Mouse (Mus musculus) CH12.LX (cell line): ENCODE measurements around the gene Aurka. TPM values are rescaled to one million over a fixed set of nuclear protein-coding genes. Genes with fewer than 3 reads are reported as not detected.

Source experiments
- DNase-seq: peaks from one replicate; pipeline ENCODE4 v3.0.0-alpha.2; 2013; ENCODE audit errors: extremely low read depth
- H3K27ac ChIP-seq: 2 replicates; pipeline ENCODE4 v1.5.1; 2012; ENCODE audit warnings: low read depth, mild to moderate bottlenecking, control low read depth, moderate library complexity; ENCODE audit not compliant: insufficient read depth
- H3K27me3 ChIP-seq: replicated peaks from 2 replicates; pipeline ENCODE3; 2012; ENCODE audit warnings: inconsistent platforms
- H3K36me3 ChIP-seq, 2 experiments: replicated peaks in 1 of 2; 2 replicates each; pipeline versions ENCODE3 to v1.6.1; 2012; ENCODE audit warnings: inconsistent platforms in 1 of 2, low read length in 1 of 2, mild to moderate bottlenecking in 1 of 2, mixed read lengths in 1 of 2, moderate library complexity in 1 of 2; ENCODE audit not compliant: control insufficient read depth in 1 of 2, insufficient read depth in 1 of 2
- H3K4me1 ChIP-seq, 2 experiments: 2 replicates each; pipeline ENCODE4 v1.6.1; 2012; ENCODE audit warnings: inconsistent platforms in 1 of 2, moderate library complexity in 1 of 2; ENCODE audit not compliant: insufficient read depth in 2 of 2, control insufficient read depth in 1 of 2
- H3K4me2 ChIP-seq: 2 replicates; pipeline ENCODE4 v1.6.1; 2012; ENCODE audit warnings: low read depth, mild to moderate bottlenecking, control low read depth; ENCODE audit not compliant: poor library complexity, insufficient read depth, severe bottlenecking
- H3K4me3 ChIP-seq, 3 experiments: fragments of 150-350 bp in 1 of 3; sonication (generic) in 1 of 3; replicated peaks in 1 of 3; 2 replicates each; pipeline versions ENCODE3 to v1.5.1; 2011 to 2012; ENCODE audit warnings: low read depth in 2 of 3, low read length in 2 of 3, mild to moderate bottlenecking in 2 of 3, moderate library complexity in 2 of 3, control low read depth in 1 of 3, improper control_type of control experiment in 1 of 3, inconsistent platforms in 1 of 3, mixed read lengths in 1 of 3; ENCODE audit not compliant: poor library complexity in 1 of 3
- H3K79me2 ChIP-seq: replicated peaks from 2 replicates; pipeline ENCODE4 v1.6.1; 2012; ENCODE audit warnings: mild to moderate bottlenecking, moderate library complexity; ENCODE audit not compliant: control insufficient read depth, poor library complexity, insufficient read depth, severe bottlenecking; ENCODE audit errors: extremely low read depth
- H3K9ac ChIP-seq: 2 replicates; pipeline ENCODE4 v1.6.1; 2012; ENCODE audit warnings: low read depth, mild to moderate bottlenecking, control low read depth, moderate library complexity; ENCODE audit not compliant: insufficient read depth
- H3K9me3 ChIP-seq: replicated peaks from 2 replicates; pipeline ENCODE3; 2012; ENCODE audit warnings: low read length, inconsistent platforms, mixed read lengths
- CHD1 ChIP-seq: IDR thresholded peaks from 2 replicates; pipeline ENCODE4 v1.6.1; 2012; ENCODE audit warnings: low read depth, low read length, improper control_type of control experiment, inconsistent platforms
- CTCF ChIP-seq, 2 experiments: IDR thresholded peaks in 1 of 2; conservative IDR thresholded peaks in 1 of 2; 2 replicates each; pipeline ENCODE4 v1.5.1; 2011 to 2012; ENCODE audit warnings: low read depth in 2 of 2, low read length in 2 of 2, improper control_type of control experiment in 1 of 2, inconsistent platforms in 1 of 2, mild to moderate bottlenecking in 1 of 2, moderate library complexity in 1 of 2
- ELF1 ChIP-seq: IDR thresholded peaks from 2 replicates; pipeline ENCODE4 v1.6.1; 2014; ENCODE audit warnings: low read depth, mild to moderate bottlenecking, inconsistent platforms, low read length, improper control_type of control experiment
- EP300 ChIP-seq: IDR thresholded peaks from 2 replicates; pipeline ENCODE4 v1.6.1; 2011; ENCODE audit warnings: low read length, improper control_type of control experiment
- ETS1 ChIP-seq: conservative IDR thresholded peaks from 2 replicates; pipeline ENCODE4 v1.6.1; 2012; ENCODE audit warnings: low read depth, mild to moderate bottlenecking, inconsistent platforms, low read length, improper control_type of control experiment, moderate library complexity
- GABPA ChIP-seq: IDR thresholded peaks from 2 replicates; pipeline ENCODE4 v1.6.1; 2012; ENCODE audit warnings: low read depth, low read length, improper control_type of control experiment, inconsistent platforms; ENCODE audit not compliant: insufficient replicate concordance
- JUND ChIP-seq: conservative IDR thresholded peaks from 2 replicates; pipeline ENCODE4 v1.6.1; 2011; ENCODE audit warnings: low read depth, low read length, improper control_type of control experiment
- MAFK ChIP-seq: IDR thresholded peaks from 2 replicates; pipeline ENCODE4 v1.6.1; 2011; ENCODE audit warnings: low read length, improper control_type of control experiment; ENCODE audit not compliant: insufficient replicate concordance
- MAZ ChIP-seq: IDR thresholded peaks from 2 replicates; pipeline ENCODE4 v1.6.1; 2012; ENCODE audit warnings: low read depth, mild to moderate bottlenecking, inconsistent platforms, low read length, improper control_type of control experiment, moderate library complexity
- MXI1 ChIP-seq: IDR thresholded peaks from 2 replicates; pipeline ENCODE4 v1.6.1; 2011; ENCODE audit warnings: mild to moderate bottlenecking, low read depth, low read length, improper control_type of control experiment
- NELFE ChIP-seq: IDR thresholded peaks from 2 replicates; pipeline ENCODE4 v1.6.1; 2011; ENCODE audit warnings: low read depth, low read length, improper control_type of control experiment
- NRF1 ChIP-seq: IDR thresholded peaks from 2 replicates; pipeline ENCODE4 v1.6.1; 2014; ENCODE audit warnings: low read depth, mild to moderate bottlenecking, inconsistent platforms, low read length, improper control_type of control experiment, moderate library complexity
- PAX5 ChIP-seq: IDR thresholded peaks from 2 replicates; pipeline ENCODE4 v1.6.1; 2012; ENCODE audit warnings: low read length, inconsistent platforms, mixed read lengths
- POLR2A ChIP-seq: IDR thresholded peaks from 2 replicates; pipeline ENCODE4 v1.6.1; 2011; ENCODE audit warnings: low read depth, mild to moderate bottlenecking, improper control_type of control experiment, low read length
- RAD21 ChIP-seq: IDR thresholded peaks from 2 replicates; pipeline ENCODE4 v1.6.1; 2011; ENCODE audit warnings: low read depth, mild to moderate bottlenecking, low read length, improper control_type of control experiment, moderate library complexity
- RCOR1 ChIP-seq: conservative IDR thresholded peaks from 2 replicates; pipeline ENCODE4 v1.6.1; 2012; ENCODE audit warnings: low read depth, mild to moderate bottlenecking, inconsistent platforms, low read length, improper control_type of control experiment
- SIN3A ChIP-seq: IDR thresholded peaks from 2 replicates; pipeline ENCODE4 v1.6.1; 2012; ENCODE audit warnings: low read length, improper control_type of control experiment, inconsistent platforms
- SMC3 ChIP-seq: IDR thresholded peaks from 2 replicates; pipeline ENCODE4 v1.6.1; 2011; ENCODE audit warnings: low read depth, low read length, improper control_type of control experiment
- TBP ChIP-seq: conservative IDR thresholded peaks from 2 replicates; pipeline ENCODE4 v1.6.1; 2011; ENCODE audit warnings: low read depth, low read length, improper control_type of control experiment
- USF2 ChIP-seq: conservative IDR thresholded peaks from 2 replicates; pipeline ENCODE4 v1.6.1; 2011; ENCODE audit warnings: low read depth, low read length, improper control_type of control experiment
- ZC3H11A ChIP-seq: IDR thresholded peaks from 2 replicates; pipeline ENCODE4 v1.6.1; 2012; ENCODE audit warnings: low read depth, mild to moderate bottlenecking, inconsistent platforms, low read length, improper control_type of control experiment
- dilution Hi-C: fragments of 300-500 bp; cut with MboI; formaldehyde crosslinking; loops from 2 replicates; pipeline ENCODE4 v1.14.3; 2020; ENCODE audit warnings: low sequenced_read_pairs; ENCODE audit not compliant: extremely low pct_unique_long_range_greater_than_20kb, extremely low pct_ligation_motif_present
- in situ Hi-C: fragments of 300-500 bp; cut with MboI; formaldehyde crosslinking; loops from 3 replicates; pipeline ENCODE4 v1.14.3; 2019; ENCODE audit warnings: low sequenced_read_pairs, low pct_ligation_motif_present, low pct_unique_long_range_greater_than_20kb, mixed read lengths
- polyA plus RNA-seq: library from polyadenylated mRNA; unstranded; fragments of >175 nt; gene quantifications from 2 replicates; pipeline ENCODE4 v1.2.1, GENCODE M21; 2012; ENCODE audit warnings: low read depth; ENCODE audit not compliant: insufficient read length
- total RNA-seq, 2 experiments: library from RNA; depleted of rRNA; stranded (reverse); fragments of 300-350 nt in 1 of 2; fragments of >200 nt in 1 of 2; gene quantifications; 2 replicates each; pipeline ENCODE4 v1.2.3; 2012 to 2014

Aurka gene
- total and polyA plus RNA-seq, 3 experiments: 84.4 to 128 (median 88.6) TPM

GRCm38 (mm10) chr2:172329179-172329578, 41.2 kb downstream of the Aurka start (continued):
- TF ChIP-seq NRF1 (no peak), GABPA (no peak), TBP (no peak), PAX5 (no peak), POLR2A (no peak), ZC3H11A (peak; percentile 93), EP300 (no peak), NELFE (peak; percentile 48; the same call in 1 of the 2 replicates), MAFK (no peak), JUND (no peak), MAZ (no peak), RCOR1 (no peak)

GRCm38 (mm10) chr2:172328248-172328647, 42.1 kb downstream of the Aurka start:
- H3K27me3 ChIP-seq: peaks cover 67% of the 10 kb centered on the region
- TF ChIP-seq ELF1 (peak; percentile 16; the same call in 1 of the 2 replicates), RAD21 (peak; percentile 40), ETS1 (no peak), SMC3 (peak; percentile 52), CHD1 (no peak), NELFE (0 out of 2 replicates have a peak, but pooled peaks have one; percentile 13), CTCF (conservative IDR thresholded peaks at IDR 0.05 in 1 of 2, IDR thresholded peaks at IDR 0.05 in 1 of 2; ENCODE audit: low read depth in 2 of 2, low read length in 2 of 2) (peak in 1 of 2 experiments; percentile 56; a peak in 2 of 4 replicates)
- dilution Hi-C loops: no loop called here
- DNase-seq: peak; percentile 11
- no peak overlapping the region for H3K9ac ChIP-seq
- in situ Hi-C loops: loop anchor here (5.0 kb wide), 1 partner anchor 81 kb away; the partner anchor contains the start of gene Mc3r
- H3K4me3 ChIP-seq: no peak overlapping the region
- peak overlapping the region; percentile 75; the same call in 1 of the 2 replicates for H3K4me2 ChIP-seq
- 0 out of 4 replicates have a peak, but pooled peaks cover 0 to 3% of the 10 kb centered on the region in 2 experiments for H3K4me1 ChIP-seq
- H3K27ac ChIP-seq: no peak overlapping the region
- peaks cover 8% of the 10 kb centered on the region for H3K9me3 ChIP-seq
- H3K79me2 ChIP-seq: no peaks in the 10 kb centered on the region
- H3K36me3 ChIP-seq: no peaks in the 10 kb centered on the region

GRCm38 (mm10) chr2:172320878-172321277, 49.5 kb downstream of the Aurka start:
- dilution Hi-C loops: no loop called here
- peaks cover 6% of the 10 kb centered on the region for H3K9me3 ChIP-seq

More at GRCm38 (mm10) chr2:172320878-172321277, 49.5 kb downstream of the Aurka start:
- Histone ChIP-seq H3K27me3 (peaks cover 24% of the 10 kb centered on the region), H3K4me2 (no peak overlapping the region), H3K9ac (no peak overlapping the region), H3K36me3 (peaks cover 0 to 2% of the 10 kb centered on the region in 2 experiments), H3K79me2 (no peaks in the 10 kb centered on the region), H3K27ac (no peak overlapping the region), H3K4me1 (peaks cover 0 to 3% of the 10 kb centered on the region in 2 experiments; a peak in 2 of 4 replicates), H3K4me3 (no peak overlapping the region)
- peak; percentile 74; the same call in 1 of the 2 replicates for TF ChIP-seq SIN3A
- TF ChIP-seq USF2: no peak
- peak; percentile 63; the same call in 1 of the 2 replicates for TF ChIP-seq MXI1
- no peak for TF ChIP-seq PAX5
- DNase-seq: no peak
- in situ Hi-C loops: no loop called here
